Mouse (Mus musculus): Measurements from ENCODE around the gene Pah. TPM values are rescaled to one million over a fixed set of nuclear protein-coding genes. Genes with fewer than 3 reads are reported as not detected.

Pah gene
- total RNA-seq, 1 experiment from 2014 or later = not detected

DNA sequence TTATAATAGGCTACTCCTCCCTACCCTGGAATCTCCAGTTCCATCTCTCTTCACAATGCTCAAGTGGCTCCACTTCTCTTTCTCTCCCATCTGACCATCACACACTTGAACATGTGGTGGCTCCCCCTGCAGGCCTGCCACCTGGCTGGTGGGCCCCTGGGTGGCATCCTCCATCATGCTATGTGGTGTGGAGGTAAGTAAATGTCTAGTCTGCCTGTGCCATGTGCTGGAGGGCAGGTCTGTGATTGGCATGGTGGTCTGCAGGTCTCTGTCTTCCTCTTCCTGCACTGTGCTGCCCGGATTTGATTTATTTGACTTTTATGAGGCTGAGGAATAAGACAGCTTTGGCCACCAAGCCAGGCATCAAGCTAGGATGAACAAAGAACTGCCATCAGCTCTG, 103.6 kb downstream of the Pah start:
- no peak for ATAC-seq (replicated peaks; ENCODE audit: low read depth, poor library complexity, severe bottlenecking)

Other genes with a start within 250 kb of the Pah start
- not detected in 2 replicates for gene Ascl1, start 28.1 kb upstream of the Pah start, total RNA-seq (2017)

Data from common myeloid progenitor, adult 5-6 weeks (primary cell).